Mouse (Mus musculus) brain, adult 2 months (tissue): ENCODE measurements around the gene Gm12184.
"Not testable (repeated sequence)": the region's sequence is repeated elsewhere in the genome, so short reads cannot be mapped to it uniquely, and the experiment has no call there.

Experiments
- DNase-seq: peaks from one replicate; pipeline ENCODE4 v3.0.0; 2011; ENCODE audit warnings: low read depth, low spot score

The Gm12184 gene

GRCm38 (mm10) chr11:48825979-48826751 is at the start of gene Gm12184, which contains the start of gene Trim7:
Gene Gm12184 (minus strand): TSS chr11:48826655.
Gene Trim7 (plus strand): TSS chr11:48826140.
- DNase-seq = not testable (repeated sequence)

DNA sequence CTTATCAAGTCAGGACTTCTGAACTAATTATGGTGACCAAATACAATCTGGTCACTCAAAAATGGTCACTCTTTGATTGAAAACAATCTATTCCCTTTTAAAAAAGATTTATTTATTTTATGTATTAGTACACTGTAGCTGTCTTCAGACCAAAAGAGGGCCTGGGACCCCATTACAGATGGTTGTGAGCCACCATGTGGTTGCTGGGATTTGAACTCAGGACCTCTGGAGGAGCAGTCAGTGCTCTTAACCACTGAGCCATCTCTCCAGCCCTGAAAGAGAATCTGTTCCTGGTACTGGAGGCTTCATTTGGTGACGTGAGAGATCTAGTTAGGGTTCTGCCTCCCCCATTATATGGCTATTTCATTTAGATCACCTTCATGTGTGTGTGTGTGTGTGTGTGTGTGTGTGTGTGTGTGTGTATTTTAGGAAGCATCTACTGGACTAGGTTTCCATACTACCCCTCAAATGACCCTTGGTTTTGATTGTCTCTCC is 48.9 kb upstream of the Gm12184 start:
- not testable (repeated sequence) for DNase-seq

DNA sequence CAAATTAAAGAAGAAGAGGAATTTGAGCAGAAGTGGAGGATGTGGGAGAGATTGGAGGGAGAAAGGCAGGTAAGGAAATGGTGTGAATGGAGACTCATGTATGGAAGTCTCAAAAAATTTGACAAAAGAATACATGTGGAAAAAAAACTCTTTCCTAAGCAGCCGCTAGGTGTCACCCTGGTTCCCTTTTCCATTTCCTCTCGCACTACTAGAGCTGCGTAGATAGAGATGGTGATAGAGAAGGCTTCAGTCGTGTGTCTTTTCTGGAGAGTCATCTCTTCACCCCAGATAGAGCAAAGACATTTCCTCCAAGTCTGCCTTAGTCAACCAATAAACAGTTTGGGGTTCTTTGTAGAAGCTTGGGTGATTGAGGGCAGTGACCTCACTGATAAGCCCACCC is 48.0 kb upstream of the Gm12184 start:
- DNase-seq = peak; percentile 82

- no peak for DNase-seq
Measured at GRCm38 (mm10) chr11:48873591-48874290, 47.3 kb upstream of the Gm12184 start.

DNA sequence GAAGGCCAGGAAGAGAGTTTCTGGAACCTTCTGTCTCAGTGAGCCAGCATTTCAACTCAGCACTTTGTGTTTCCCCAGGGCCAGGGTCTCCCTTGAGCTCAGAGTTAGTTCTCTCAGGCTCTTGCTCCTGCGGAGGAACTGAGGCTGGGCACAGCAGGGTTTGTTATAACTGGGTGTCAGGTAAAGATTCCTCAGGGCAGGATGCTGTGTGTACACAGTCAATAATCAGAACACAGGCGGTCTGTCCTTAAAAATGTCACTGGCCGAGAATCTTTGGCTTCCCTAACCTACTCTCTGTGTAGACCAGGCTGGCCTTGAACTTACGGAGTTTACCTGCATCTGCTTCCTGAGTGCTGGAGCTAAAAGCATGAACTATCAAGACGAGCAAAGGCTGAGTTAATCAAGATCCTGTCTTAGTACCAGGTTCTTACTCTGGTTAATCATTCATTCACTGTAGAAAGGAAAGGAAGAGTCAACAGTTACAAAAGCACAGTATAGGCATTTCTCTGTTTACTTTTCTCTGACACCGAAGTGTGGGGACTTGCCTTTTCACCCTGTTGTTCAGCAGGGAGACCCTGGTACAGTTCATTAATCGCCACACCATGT is 46.3 kb upstream of the Gm12184 start:
- DNase-seq = no peak

- DNase-seq = peak; percentile 74
Measured at GRCm38 (mm10) chr11:48871817-48872541, 45.5 kb upstream of the Gm12184 start.

GRCm38 (mm10) chr11:48871201-48871772 is 44.8 kb upstream of the Gm12184 start, which contains the start of gene Irgm1:
Gene Irgm1 (minus strand): TSS chr11:48871683.
- DNase-seq = peak; percentile 67

- DNase-seq = no peak
Measured at GRCm38 (mm10) chr11:48870781-48871180, 44.3 kb upstream of the Gm12184 start.

GRCm38 (mm10) chr11:48869380-48870110 is 43.1 kb upstream of the Gm12184 start:
- DNase-seq = no peak

- DNase-seq = no peak
Measured at GRCm38 (mm10) chr11:48866481-48866880, 40.0 kb upstream of the Gm12184 start.

DNA sequence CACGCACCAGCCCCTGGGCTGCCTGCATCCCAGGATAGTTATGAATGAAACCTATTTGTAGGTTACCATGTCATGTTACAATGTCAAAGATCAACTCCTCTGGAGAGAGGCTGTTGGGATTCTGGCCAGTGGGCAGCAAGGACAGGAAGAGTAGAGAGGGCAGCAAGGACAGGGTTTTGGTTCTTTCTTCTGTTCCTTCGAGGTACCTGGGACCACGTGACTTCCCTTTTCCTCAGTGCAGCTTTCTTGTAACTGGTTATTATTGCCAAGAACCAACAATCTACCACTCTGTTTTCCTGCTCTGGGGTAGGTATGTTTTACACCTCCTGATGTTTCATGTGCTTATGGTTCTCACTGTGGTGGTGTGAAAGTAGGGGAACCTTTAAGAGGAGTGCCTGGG is 37.4 kb upstream of the Gm12184 start:
- DNase-seq = no peak

GRCm38 (mm10) chr11:48862784-48863319 is 36.4 kb upstream of the Gm12184 start:
- DNase-seq = no peak

DNA sequence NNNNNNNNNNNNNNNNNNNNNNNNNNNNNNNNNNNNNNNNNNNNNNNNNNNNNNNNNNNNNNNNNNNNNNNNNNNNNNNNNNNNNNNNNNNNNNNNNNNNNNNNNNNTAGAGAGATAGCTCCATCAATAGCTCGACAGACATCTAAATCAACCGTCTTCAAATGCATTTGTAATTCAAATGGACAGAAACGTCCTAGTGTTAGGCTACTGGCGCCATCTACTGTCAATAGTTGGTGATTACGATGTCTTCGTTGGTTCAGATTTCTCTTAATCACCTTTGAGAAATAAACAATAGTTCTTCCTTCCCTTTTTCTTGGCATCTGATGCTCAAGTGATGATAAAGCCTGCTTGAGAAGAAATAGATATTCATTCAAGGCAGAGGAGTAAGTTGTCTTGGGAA is 32.6 kb upstream of the Gm12184 start:
- peak; percentile 87 for DNase-seq

- peak; percentile 94 for DNase-seq
Measured at GRCm38 (mm10) chr11:48853474-48854180, 27.2 kb upstream of the Gm12184 start.

DNA sequence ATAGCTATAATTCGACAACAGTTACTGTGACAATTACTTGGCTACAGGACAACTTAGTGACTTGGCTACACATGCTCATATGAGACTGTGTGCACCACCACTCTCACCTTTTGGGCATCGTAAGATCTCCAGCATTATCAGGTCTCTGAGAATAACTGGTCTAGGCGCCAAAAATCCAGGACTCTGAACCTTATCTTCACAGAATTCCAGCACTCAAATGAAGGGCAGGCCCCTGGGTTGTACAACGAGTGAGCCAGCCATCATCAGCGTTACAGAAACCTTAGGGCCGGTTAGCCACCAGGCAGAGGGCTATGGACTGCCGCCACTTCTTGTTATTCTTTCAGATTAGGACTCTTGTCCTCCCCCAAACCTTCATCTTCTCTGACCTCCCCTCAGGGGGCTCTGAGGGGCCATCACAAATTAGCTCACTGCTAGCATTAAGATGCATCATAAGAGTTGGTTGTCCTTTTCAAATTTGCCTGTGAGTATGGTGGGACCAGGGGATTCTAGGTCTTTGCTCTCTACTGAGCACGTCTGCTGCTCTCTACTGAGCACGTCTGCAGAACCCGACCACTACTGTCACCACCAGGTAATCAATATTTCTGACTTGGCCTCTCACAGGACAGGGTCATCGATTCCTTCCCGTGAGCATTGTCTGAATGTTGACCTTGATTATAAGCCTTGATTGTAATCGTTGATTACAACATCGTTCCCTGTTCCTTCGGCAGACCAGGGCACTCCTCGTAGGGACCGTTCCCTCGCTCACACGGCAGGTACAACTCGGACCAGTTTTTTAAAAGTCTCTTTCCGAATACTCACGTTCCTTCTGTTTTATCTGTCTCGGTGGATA is 26.4 kb upstream of the Gm12184 start:
- peak; percentile 43 for DNase-seq

- DNase-seq = peak; percentile 4
Measured at GRCm38 (mm10) chr11:48852190-48852589, 25.7 kb upstream of the Gm12184 start.

GRCm38 (mm10) chr11:48851270-48851995 is 25.0 kb upstream of the Gm12184 start:
- peak; percentile 16 for DNase-seq

GRCm38 (mm10) chr11:48850240-48850639 is 23.8 kb upstream of the Gm12184 start:
- no peak for DNase-seq
